Mouse (Mus musculus): ENCODE results near the gene Arhgap31.

DNA sequence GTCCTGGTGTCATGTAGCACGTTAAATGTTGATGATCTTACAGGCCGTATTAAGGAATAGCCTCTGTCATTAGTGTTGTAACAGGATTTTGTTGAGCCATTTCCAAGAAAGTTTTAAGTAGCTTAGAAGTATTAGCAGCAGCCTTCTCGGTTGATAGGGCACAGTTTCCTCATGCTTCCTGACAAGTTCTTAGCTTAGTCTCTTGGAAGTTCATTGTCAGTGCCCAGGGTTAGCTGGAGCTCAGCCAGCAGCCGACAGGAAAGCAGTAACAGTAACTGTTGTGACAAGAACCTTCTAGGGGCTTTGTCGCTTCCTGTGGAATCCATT lies 43.1 kb upstream of the Arhgap31 start:
- TF ChIP-seq CTCF (IDR thresholded peaks at IDR 0.05; ENCODE audit: low read depth) (no peak), EP300 (IDR thresholded peaks at IDR 0.05; ENCODE audit: low read depth) (no peak)

Data from heart, postnatal 0 days (tissue).